Mouse (Mus musculus): ENCODE measurements around the gene Mical3. TPM values are rescaled to one million over a fixed set of nuclear protein-coding genes. Genes with fewer than 3 reads are reported as not detected.

Mical3 gene
- total and polyA plus RNA-seq, 2 experiments from 2014 or later, result 25.0 to 83.4 TPM

DNA sequence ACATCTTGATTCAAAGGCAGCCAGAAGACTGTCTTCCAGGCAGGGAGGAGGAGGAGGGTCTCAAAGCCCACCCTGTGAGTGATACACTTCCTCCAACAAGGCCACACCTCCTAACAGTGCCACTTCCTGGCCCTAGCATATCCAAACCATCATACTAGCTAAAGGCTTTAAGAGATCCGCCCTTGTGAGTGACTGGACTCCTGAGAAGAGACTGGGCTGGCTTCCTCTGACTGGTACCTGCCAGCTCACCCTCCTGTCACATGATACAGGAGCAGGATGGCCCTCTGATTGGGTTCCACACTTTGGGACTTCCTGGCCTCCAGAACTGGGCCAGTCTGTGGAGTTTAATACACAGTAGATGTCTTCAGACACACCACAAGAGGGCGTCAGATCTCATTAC lies 58.2 kb downstream of the Mical3 start:
- 0 out of 2 replicates have a peak, but pooled peaks cover 3% of the 10 kb centered on the region for H3K4me1 ChIP-seq (ENCODE audit: insufficient read depth, low read length)
- H3K4me3 ChIP-seq (ENCODE audit: low read depth, low read length), result no peak overlapping the region
- no peaks in the 10 kb centered on the region for H3K27me3 ChIP-seq (ENCODE audit: insufficient read depth, low read length)
- no peaks in the 10 kb centered on the region for H3K9me3 ChIP-seq (ENCODE audit: low read length)
- ATAC-seq (ENCODE audit: low FRiP score) (no peak), DNase-seq (ENCODE audit: low spot score) (no peak)
- H3K9ac ChIP-seq (replicated peaks; ENCODE audit: low read length, poor library complexity, severe bottlenecking), result no peak overlapping the region
- H3K27ac ChIP-seq (ENCODE audit: low read depth, low read length), result no peak overlapping the region
- no peak overlapping the region for H3K4me2 ChIP-seq (ENCODE audit: low read depth, low read length, poor library complexity, severe bottlenecking)
- no peak for TF ChIP-seq CTCF (IDR thresholded peaks at IDR 0.05)
- 72% methylated on average over 2 of the region's 2 CpGs for WGBS
- H3K36me3 ChIP-seq (ENCODE audit: insufficient read depth, low read length), result no peaks in the 10 kb centered on the region

DNA sequence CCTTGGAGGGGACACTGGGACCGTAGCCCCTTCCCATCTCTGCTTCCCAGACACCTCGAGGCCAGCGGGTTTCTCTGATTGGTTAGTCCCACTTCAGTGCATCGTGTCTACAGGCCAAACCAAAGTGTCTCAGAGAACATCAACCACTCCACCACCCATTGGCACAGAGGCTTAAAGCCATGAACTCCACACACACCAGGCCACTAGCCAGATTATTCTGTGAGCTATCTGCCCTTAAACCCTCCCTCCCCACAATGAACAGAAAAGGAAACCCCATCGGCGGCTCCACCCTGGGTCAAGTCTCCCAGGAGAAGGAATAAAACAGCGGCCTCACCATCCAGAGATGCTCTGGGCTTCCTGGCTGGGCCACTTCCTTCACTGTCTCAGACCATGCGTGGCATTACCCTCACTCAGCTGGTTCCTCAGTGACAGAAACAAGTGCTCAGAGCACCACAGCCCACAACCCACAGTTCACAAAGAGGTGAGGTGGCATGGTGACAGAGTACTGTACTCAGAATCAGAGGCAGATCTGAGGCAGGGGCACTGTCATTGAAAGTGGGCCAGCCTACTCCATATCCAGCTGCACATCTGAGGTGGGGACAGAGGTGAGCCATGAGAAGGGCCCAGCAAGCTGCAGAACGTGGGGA lies 60.1 kb downstream of the Mical3 start:
- Histone ChIP-seq H3K4me1 (ENCODE audit: insufficient read depth, low read length) (0 out of 2 replicates have a peak, but pooled peaks cover 12% of the 10 kb centered on the region), H3K27me3 (ENCODE audit: insufficient read depth, low read length) (no peaks in the 10 kb centered on the region), H3K9ac (replicated peaks; ENCODE audit: low read length, poor library complexity, severe bottlenecking) (no peak overlapping the region), H3K9me3 (ENCODE audit: low read length) (no peaks in the 10 kb centered on the region), H3K27ac (ENCODE audit: low read depth, low read length) (no peak overlapping the region), H3K4me3 (ENCODE audit: low read depth, low read length) (no peak overlapping the region), H3K36me3 (ENCODE audit: insufficient read depth, low read length) (no peaks in the 10 kb centered on the region), H3K4me2 (ENCODE audit: low read depth, low read length, poor library complexity, severe bottlenecking) (no peak overlapping the region)
- no peak for TF ChIP-seq CTCF (IDR thresholded peaks at IDR 0.05)
- ATAC-seq (ENCODE audit: low FRiP score), result no peak
- no peak for DNase-seq (ENCODE audit: low spot score)
- WGBS, result 83% methylated on average over 9 of the region's 9 CpGs

DNA sequence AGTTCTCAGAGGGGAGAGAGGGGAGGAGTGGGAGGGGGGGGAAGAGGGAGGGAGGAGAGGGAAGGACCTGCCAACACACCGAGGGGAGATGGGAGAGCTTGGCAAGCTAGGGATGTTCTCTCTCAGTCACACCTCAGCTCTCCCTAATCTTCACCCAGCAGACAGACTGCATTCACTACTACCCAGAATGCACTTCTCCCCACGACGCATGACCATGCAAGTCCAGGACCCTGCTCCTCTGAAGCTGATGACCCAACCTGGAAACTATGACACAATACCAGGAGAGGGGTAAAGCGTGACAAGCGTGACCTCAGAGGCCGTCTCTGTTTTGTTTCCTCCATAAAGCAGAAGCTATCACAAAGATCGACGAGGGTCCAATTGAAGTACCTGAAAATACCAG lies 61.6 kb downstream of the Mical3 start:
- WGBS, result 81% methylated on average over 8 of the region's 8 CpGs

DNA sequence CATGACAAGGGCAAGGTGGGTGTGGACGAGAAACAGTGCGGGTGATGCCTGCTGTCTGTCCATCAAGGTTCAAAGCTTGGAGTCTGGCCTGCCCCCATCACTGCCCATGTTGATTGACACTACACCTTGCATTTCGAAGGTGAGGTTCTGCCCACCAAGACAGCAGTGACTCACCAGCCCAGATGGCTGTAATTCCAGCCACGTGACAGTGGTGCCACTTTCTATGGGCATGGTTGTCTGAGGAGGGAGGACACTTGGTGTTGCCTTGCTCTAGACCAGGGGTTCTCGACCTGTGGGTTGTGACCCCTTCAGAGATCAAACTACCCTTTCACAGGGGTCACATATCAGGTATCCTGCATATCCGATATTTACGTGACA lies 62.7 kb downstream of the Mical3 start:
- no peaks in the 10 kb centered on the region for H3K9me3 ChIP-seq (ENCODE audit: low read length)
- no peaks in the 10 kb centered on the region for H3K27me3 ChIP-seq (ENCODE audit: insufficient read depth, low read length)
- no peak for ATAC-seq (ENCODE audit: low FRiP score)
- no peak overlapping the region for H3K4me2 ChIP-seq (ENCODE audit: low read depth, low read length, poor library complexity, severe bottlenecking)
- no peak for TF ChIP-seq CTCF (IDR thresholded peaks at IDR 0.05)
- H3K36me3 ChIP-seq (ENCODE audit: insufficient read depth, low read length), result no peaks in the 10 kb centered on the region
- peaks cover 20% of the 10 kb centered on the region; the same call in 1 of the 2 replicates for H3K4me1 ChIP-seq (ENCODE audit: insufficient read depth, low read length)
- H3K4me3 ChIP-seq (ENCODE audit: low read depth, low read length), result no peak overlapping the region
- WGBS, result 91% methylated on average over 7 of the region's 7 CpGs
- H3K9ac ChIP-seq (replicated peaks; ENCODE audit: low read length, poor library complexity, severe bottlenecking), result no peak overlapping the region
- H3K27ac ChIP-seq (ENCODE audit: low read depth, low read length), result no peak overlapping the region
- DNase-seq (ENCODE audit: low spot score), result no peak

More for the DNA sequence above, 61.6 kb downstream of the Mical3 start:
- no peak for TF ChIP-seq CTCF (IDR thresholded peaks at IDR 0.05)
- no peak overlapping the region for H3K4me2 ChIP-seq (ENCODE audit: low read depth, low read length, poor library complexity, severe bottlenecking)
- H3K36me3 ChIP-seq (ENCODE audit: insufficient read depth, low read length), result no peaks in the 10 kb centered on the region
- H3K27ac ChIP-seq (ENCODE audit: low read depth, low read length), result no peak overlapping the region
- ATAC-seq (ENCODE audit: low FRiP score) (no peak), DNase-seq (ENCODE audit: low spot score) (no peak)
- H3K4me1 ChIP-seq (ENCODE audit: insufficient read depth, low read length), result peaks cover 12% of the 10 kb centered on the region; the same call in 1 of the 2 replicates
- H3K27me3 ChIP-seq (ENCODE audit: insufficient read depth, low read length), result no peaks in the 10 kb centered on the region
- no peak overlapping the region for H3K4me3 ChIP-seq (ENCODE audit: low read depth, low read length)
- H3K9ac ChIP-seq (replicated peaks; ENCODE audit: low read length, poor library complexity, severe bottlenecking), result no peak overlapping the region
- no peaks in the 10 kb centered on the region for H3K9me3 ChIP-seq (ENCODE audit: low read length)

DNA sequence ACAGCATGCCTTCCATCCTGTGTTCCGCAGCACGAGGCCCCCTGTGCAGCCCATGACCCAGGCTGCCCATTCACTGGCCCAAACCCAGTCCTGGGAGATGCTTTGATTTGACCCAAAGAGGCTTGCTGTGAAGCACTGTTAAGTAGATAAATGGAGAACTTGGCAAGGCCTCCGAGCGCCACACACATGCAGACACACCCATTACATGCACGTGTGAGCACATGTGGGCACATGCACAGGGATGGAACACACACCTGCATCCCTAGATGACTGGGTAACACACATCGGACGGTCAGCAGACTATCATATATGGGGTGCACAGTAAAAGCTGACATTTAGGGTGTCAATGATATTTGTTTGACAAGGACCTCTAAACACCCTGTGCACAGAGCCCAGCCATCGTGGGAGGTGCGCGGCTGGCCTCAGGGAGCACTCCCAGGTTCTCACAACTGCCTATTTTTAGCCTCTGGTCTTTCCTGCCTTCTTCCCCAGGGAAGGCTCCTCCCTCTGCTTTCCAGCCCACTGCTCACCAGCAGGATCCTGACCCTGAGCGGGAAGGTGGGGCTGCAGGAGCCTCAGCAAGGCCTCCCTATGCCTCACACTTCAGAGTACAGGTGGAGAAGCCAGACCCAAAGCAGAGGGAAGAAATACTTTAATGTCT lies 63.2 kb downstream of the Mical3 start:
- no peaks in the 10 kb centered on the region for H3K9me3 ChIP-seq (ENCODE audit: low read length)
- 58% methylated on average over 11 of the region's 11 CpGs for whole genome bisulfite sequencing
- no peak overlapping the region for H3K9ac ChIP-seq (replicated peaks; ENCODE audit: low read length, poor library complexity, severe bottlenecking)
- DNase-seq (ENCODE audit: low spot score) (no peak), ATAC-seq (ENCODE audit: low FRiP score) (no peak)
- H3K36me3 ChIP-seq (ENCODE audit: insufficient read depth, low read length), result no peaks in the 10 kb centered on the region
- no peak overlapping the region for H3K27ac ChIP-seq (ENCODE audit: low read depth, low read length)
- no peaks in the 10 kb centered on the region for H3K27me3 ChIP-seq (ENCODE audit: insufficient read depth, low read length)
- H3K4me3 ChIP-seq (ENCODE audit: low read depth, low read length), result no peak overlapping the region
- H3K4me2 ChIP-seq (ENCODE audit: low read depth, low read length, poor library complexity, severe bottlenecking), result no peak overlapping the region
- H3K4me1 ChIP-seq (ENCODE audit: insufficient read depth, low read length), result peaks cover 20% of the 10 kb centered on the region; the same call in 1 of the 2 replicates
- TF ChIP-seq CTCF (IDR thresholded peaks at IDR 0.05), result no peak

DNA sequence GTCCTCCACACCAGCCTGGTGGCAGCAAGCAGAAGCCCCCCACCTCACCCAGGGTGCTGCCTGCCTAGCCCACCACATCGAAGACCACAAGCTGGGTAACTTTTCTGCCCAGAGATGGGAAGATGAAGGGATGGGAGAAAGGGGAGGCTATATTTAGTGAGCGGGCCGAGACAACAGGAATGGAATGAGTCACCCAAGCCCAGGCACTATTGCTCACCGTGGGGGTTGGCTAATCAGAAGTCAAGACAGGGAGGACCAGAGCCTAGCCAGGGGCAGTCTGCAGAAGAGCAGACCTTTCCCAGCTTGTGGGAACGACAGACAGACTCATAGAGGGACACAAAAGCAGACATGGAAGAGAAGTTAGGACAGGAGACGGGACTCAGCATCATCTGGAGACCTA lies 64.0 kb downstream of the Mical3 start:
- no peak overlapping the region for H3K4me3 ChIP-seq (ENCODE audit: low read depth, low read length)
- H3K27me3 ChIP-seq (ENCODE audit: insufficient read depth, low read length), result no peaks in the 10 kb centered on the region
- DNase-seq (ENCODE audit: low spot score), result no peak
- peaks cover 20% of the 10 kb centered on the region; the same call in 1 of the 2 replicates for H3K4me1 ChIP-seq (ENCODE audit: insufficient read depth, low read length)
- no peak for ATAC-seq (ENCODE audit: low FRiP score)
- H3K36me3 ChIP-seq (ENCODE audit: insufficient read depth, low read length), result no peaks in the 10 kb centered on the region
- H3K27ac ChIP-seq (ENCODE audit: low read depth, low read length), result peak overlapping the region; percentile 97; the same call in 1 of the 2 replicates
- no peak overlapping the region for H3K9ac ChIP-seq (replicated peaks; ENCODE audit: low read length, poor library complexity, severe bottlenecking)
- WGBS, result 39% methylated on average over 6 of the region's 6 CpGs
- no peak for TF ChIP-seq CTCF (IDR thresholded peaks at IDR 0.05)
- H3K4me2 ChIP-seq (ENCODE audit: low read depth, low read length, poor library complexity, severe bottlenecking), result no peak overlapping the region
- H3K9me3 ChIP-seq (ENCODE audit: low read length), result no peaks in the 10 kb centered on the region
